Mouse (Mus musculus): ENCODE measurements around the gene Pde9a. TPM values are rescaled to one million over a fixed set of nuclear protein-coding genes. Genes with fewer than 3 reads are reported as not detected.

The Pde9a gene
- polyA plus RNA-seq, 1 experiment: 0.15 TPM

GRCm38 (mm10) chr17:31432878-31433281, 46.9 kb downstream of the Pde9a start:
- Histone ChIP-seq H3K79me3 (ENCODE audit: low read depth) (no peaks in the 10 kb centered on the region), H3ac (ENCODE audit: control insufficient read depth, insufficient read length, low read depth) (no peak overlapping the region), H3K79me2 (ENCODE audit: control insufficient read depth, insufficient read depth) (no peaks in the 10 kb centered on the region), H3K36me3 (ENCODE audit: control insufficient read depth, insufficient read depth) (no peaks in the 10 kb centered on the region), H3K27me3 (ENCODE audit: control insufficient read depth, insufficient read depth, insufficient read length) (no peaks in the 10 kb centered on the region), H3K4me3 (ENCODE audit: insufficient read depth, poor library complexity, severe bottlenecking) (no peak overlapping the region)
- no peak for TF ChIP-seq MAX (IDR thresholded peaks at IDR 0.05)
- no peak for TF ChIP-seq USF1 (IDR thresholded peaks at IDR 0.05; ENCODE audit: low read depth)
- TF ChIP-seq FOSL1 (IDR thresholded peaks at IDR 0.05; ENCODE audit: insufficient read depth, low read length, poor library complexity, severe bottlenecking): no peak
- TF ChIP-seq MYOG (IDR thresholded peaks at IDR 0.05; ENCODE audit: control insufficient read depth, extremely low read depth, insufficient read length): no peak
- no peak for TF ChIP-seq CTCF (IDR thresholded peaks at IDR 0.05; ENCODE audit: control insufficient read depth, insufficient read depth, insufficient read length)
- no peak for TF ChIP-seq CEBPB (IDR thresholded peaks at IDR 0.05; ENCODE audit: low read depth)
- TF ChIP-seq MYOD1 (IDR thresholded peaks at IDR 0.05; ENCODE audit: control insufficient read depth, insufficient read length, low read depth): no peak

- H3ac ChIP-seq (ENCODE audit: control insufficient read depth, insufficient read length, low read depth): no peak overlapping the region
- H3K79me2 ChIP-seq (ENCODE audit: control insufficient read depth, insufficient read depth): no peaks in the 10 kb centered on the region
- no peaks in the 10 kb centered on the region for H3K27me3 ChIP-seq (ENCODE audit: control insufficient read depth, insufficient read depth, insufficient read length)
- H3K36me3 ChIP-seq (ENCODE audit: control insufficient read depth, insufficient read depth): no peaks in the 10 kb centered on the region
- no peak overlapping the region for H3K4me3 ChIP-seq (ENCODE audit: insufficient read depth, poor library complexity, severe bottlenecking)
- no peak for TF ChIP-seq CEBPB (IDR thresholded peaks at IDR 0.05; ENCODE audit: low read depth)
- no peak for TF ChIP-seq FOSL1 (IDR thresholded peaks at IDR 0.05; ENCODE audit: insufficient read depth, low read length, poor library complexity, severe bottlenecking)
- no peak for TF ChIP-seq CTCF (IDR thresholded peaks at IDR 0.05; ENCODE audit: control insufficient read depth, insufficient read depth, insufficient read length)
- no peak for TF ChIP-seq USF1 (IDR thresholded peaks at IDR 0.05; ENCODE audit: low read depth)
- TF ChIP-seq MAX (IDR thresholded peaks at IDR 0.05): no peak
- no peak for TF ChIP-seq MYOD1 (IDR thresholded peaks at IDR 0.05; ENCODE audit: control insufficient read depth, insufficient read length, low read depth)
- no peak for TF ChIP-seq MYOG (IDR thresholded peaks at IDR 0.05; ENCODE audit: control insufficient read depth, extremely low read depth, insufficient read length)
- H3K79me3 ChIP-seq (ENCODE audit: low read depth): no peaks in the 10 kb centered on the region
Observed at GRCm38 (mm10) chr17:31433401-31433928, 47.5 kb downstream of the Pde9a start.

- TF ChIP-seq MYOD1 (IDR thresholded peaks at IDR 0.05; ENCODE audit: control insufficient read depth, insufficient read length, low read depth) (no peak), FOSL1 (IDR thresholded peaks at IDR 0.05; ENCODE audit: insufficient read depth, low read length, poor library complexity, severe bottlenecking) (no peak), CTCF (IDR thresholded peaks at IDR 0.05; ENCODE audit: control insufficient read depth, insufficient read depth, insufficient read length) (no peak), MYOG (IDR thresholded peaks at IDR 0.05; ENCODE audit: control insufficient read depth, extremely low read depth, insufficient read length) (no peak), USF1 (IDR thresholded peaks at IDR 0.05; ENCODE audit: low read depth) (no peak), CEBPB (IDR thresholded peaks at IDR 0.05; ENCODE audit: low read depth) (no peak)
- no peaks in the 10 kb centered on the region for H3K79me3 ChIP-seq (ENCODE audit: low read depth)
- H3K4me3 ChIP-seq (ENCODE audit: insufficient read depth, poor library complexity, severe bottlenecking): no peak overlapping the region
- H3K79me2 ChIP-seq (ENCODE audit: control insufficient read depth, insufficient read depth): no peaks in the 10 kb centered on the region
- H3ac ChIP-seq (ENCODE audit: control insufficient read depth, insufficient read length, low read depth): no peak overlapping the region
- H3K27me3 ChIP-seq (ENCODE audit: control insufficient read depth, insufficient read depth, insufficient read length): no peaks in the 10 kb centered on the region
- H3K36me3 ChIP-seq (ENCODE audit: control insufficient read depth, insufficient read depth): no peaks in the 10 kb centered on the region
Observed at GRCm38 (mm10) chr17:31433978-31434797, 48.2 kb downstream of the Pde9a start.

- H3K79me3 ChIP-seq (ENCODE audit: low read depth): no peaks in the 10 kb centered on the region
- no peak overlapping the region for H3K4me3 ChIP-seq (ENCODE audit: insufficient read depth, poor library complexity, severe bottlenecking)
- H3ac ChIP-seq (ENCODE audit: control insufficient read depth, insufficient read length, low read depth): no peak overlapping the region
- no peaks in the 10 kb centered on the region for H3K27me3 ChIP-seq (ENCODE audit: control insufficient read depth, insufficient read depth, insufficient read length)
- H3K36me3 ChIP-seq (ENCODE audit: control insufficient read depth, insufficient read depth): no peaks in the 10 kb centered on the region
- TF ChIP-seq MYOD1 (IDR thresholded peaks at IDR 0.05; ENCODE audit: control insufficient read depth, insufficient read length, low read depth) (no peak), FOSL1 (IDR thresholded peaks at IDR 0.05; ENCODE audit: insufficient read depth, low read length, poor library complexity, severe bottlenecking) (no peak), MAX (IDR thresholded peaks at IDR 0.05) (no peak), CEBPB (IDR thresholded peaks at IDR 0.05; ENCODE audit: low read depth) (no peak)
- no peaks in the 10 kb centered on the region for H3K79me2 ChIP-seq (ENCODE audit: control insufficient read depth, insufficient read depth)
Observed at GRCm38 (mm10) chr17:31434825-31435325, 48.9 kb downstream of the Pde9a start.

GRCm38 (mm10) chr17:31435934-31436813, 50.2 kb downstream of the Pde9a start:
- H3K4me3 ChIP-seq (ENCODE audit: insufficient read depth, poor library complexity, severe bottlenecking): no peak overlapping the region
- H3K79me3 ChIP-seq (ENCODE audit: low read depth): no peaks in the 10 kb centered on the region
- peaks cover 5% of the 10 kb centered on the region for H3K27me3 ChIP-seq (ENCODE audit: control insufficient read depth, insufficient read depth, insufficient read length)
- no peak for TF ChIP-seq MYOG (IDR thresholded peaks at IDR 0.05; ENCODE audit: control insufficient read depth, extremely low read depth, insufficient read length)
- no peak for TF ChIP-seq FOSL1 (IDR thresholded peaks at IDR 0.05; ENCODE audit: insufficient read depth, low read length, poor library complexity, severe bottlenecking)
- TF ChIP-seq MAX (IDR thresholded peaks at IDR 0.05): no peak
- no peak for TF ChIP-seq CTCF (IDR thresholded peaks at IDR 0.05; ENCODE audit: control insufficient read depth, insufficient read depth, insufficient read length)
- TF ChIP-seq USF1 (IDR thresholded peaks at IDR 0.05; ENCODE audit: low read depth): no peak
- TF ChIP-seq CEBPB (IDR thresholded peaks at IDR 0.05; ENCODE audit: low read depth): no peak
- TF ChIP-seq MYOD1 (IDR thresholded peaks at IDR 0.05; ENCODE audit: control insufficient read depth, insufficient read length, low read depth): no peak
- H3K79me2 ChIP-seq (ENCODE audit: control insufficient read depth, insufficient read depth): no peaks in the 10 kb centered on the region
- H3ac ChIP-seq (ENCODE audit: control insufficient read depth, insufficient read length, low read depth): no peak overlapping the region
- H3K36me3 ChIP-seq (ENCODE audit: control insufficient read depth, insufficient read depth): no peaks in the 10 kb centered on the region
